Mouse (Mus musculus) frontal cortex, postnatal 25 days (tissue): ENCODE measurements around the gene Cbx8.

Experiments used
- DNase-seq, 2 experiments: peaks; one replicate each; pipeline ENCODE4 v3.0.0; 2022; ENCODE audit warnings: low spot score in 2 of 2

Cbx8 gene

GRCm38 (mm10) chr11:119078691-119079444 is 38.1 kb upstream of the Cbx8 start:
- no peak for DNase-seq

GRCm38 (mm10) chr11:119077755-119078154 is 37.0 kb upstream of the Cbx8 start:
- DNase-seq = no peak

- DNase-seq = no peak
These were observed 35.0 kb upstream of the Cbx8 start for GRCm38 (mm10) chr11:119075805-119076204.

- DNase-seq = no peak
These were observed 33.2 kb upstream of the Cbx8 start for GRCm38 (mm10) chr11:119073876-119074433.

GRCm38 (mm10) chr11:119072986-119073385 is 32.2 kb upstream of the Cbx8 start:
- no peak for DNase-seq

GRCm38 (mm10) chr11:119072239-119072638 is 31.5 kb upstream of the Cbx8 start:
- DNase-seq = no peak

GRCm38 (mm10) chr11:119066841-119067240 is 26.1 kb upstream of the Cbx8 start:
- DNase-seq = no peak

- no peak for DNase-seq
These were observed 18.5 kb upstream of the Cbx8 start for GRCm38 (mm10) chr11:119059256-119059655.

GRCm38 (mm10) chr11:119058041-119058995 is 17.5 kb upstream of the Cbx8 start:
- no peak for DNase-seq

GRCm38 (mm10) chr11:119057291-119057690 is 16.5 kb upstream of the Cbx8 start:
- no peak for DNase-seq

- DNase-seq = no peak
These were observed 15.8 kb upstream of the Cbx8 start for GRCm38 (mm10) chr11:119056301-119057211.

GRCm38 (mm10) chr11:119055571-119056131 is 14.9 kb upstream of the Cbx8 start:
- DNase-seq = no peak

- no peak for DNase-seq
These were observed 13.9 kb upstream of the Cbx8 start for GRCm38 (mm10) chr11:119054351-119055345.

GRCm38 (mm10) chr11:119053738-119054350 is 13.1 kb upstream of the Cbx8 start:
- no peak for DNase-seq

- peak; percentile 66 to 73 for DNase-seq
These were observed 12.5 kb upstream of the Cbx8 start for GRCm38 (mm10) chr11:119053257-119053670.

GRCm38 (mm10) chr11:119052661-119053256 is 12.0 kb upstream of the Cbx8 start:
- DNase-seq = no peak

- no peak for DNase-seq
These were observed 11.3 kb upstream of the Cbx8 start for GRCm38 (mm10) chr11:119051927-119052660.

GRCm38 (mm10) chr11:119051426-119051825 is 10.7 kb upstream of the Cbx8 start:
- no peak for DNase-seq
